Mouse (Mus musculus): ENCODE data around the gene Isyna1.

Gene Isyna1

DNA sequence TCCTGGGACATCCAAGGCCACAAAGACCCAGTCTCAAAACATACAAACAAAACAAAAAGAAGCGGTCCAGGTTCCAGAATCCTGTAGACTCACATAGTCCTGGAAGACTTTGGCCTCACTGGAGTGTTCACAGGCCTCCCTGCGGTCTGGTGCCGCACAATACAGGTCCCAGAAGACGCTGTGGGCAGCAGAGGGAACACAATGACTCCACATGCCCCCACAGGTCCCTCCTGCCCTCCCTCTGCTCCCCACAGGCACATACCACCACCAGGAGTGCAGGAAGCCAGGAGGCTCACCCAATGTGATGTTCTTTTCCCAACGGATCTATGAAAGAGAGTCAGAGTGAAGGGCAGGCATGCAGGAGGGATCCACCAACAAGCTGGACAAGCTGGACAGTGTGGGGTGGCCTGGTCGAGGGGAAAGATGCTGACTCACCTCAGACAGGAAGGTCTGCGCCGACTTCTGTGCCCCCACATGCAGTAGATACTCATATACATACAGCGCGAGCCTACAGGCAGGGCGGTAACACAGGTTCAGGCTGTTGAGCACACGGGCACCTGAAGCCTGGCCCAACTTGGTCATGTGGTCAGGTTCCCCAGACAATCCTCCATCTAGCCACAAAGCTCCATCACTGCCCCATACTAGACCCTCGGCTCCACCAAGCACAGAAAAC is 8.1 kb downstream of the Isyna1 start:
- DNase-seq (ENCODE audit: low read depth, low spot score): no peak

- DNase-seq (ENCODE audit: low read depth, low spot score): no peak
Measured at GRCm38 (mm10) chr8:70604558-70604957, 10.4 kb downstream of the Isyna1 start.

DNA sequence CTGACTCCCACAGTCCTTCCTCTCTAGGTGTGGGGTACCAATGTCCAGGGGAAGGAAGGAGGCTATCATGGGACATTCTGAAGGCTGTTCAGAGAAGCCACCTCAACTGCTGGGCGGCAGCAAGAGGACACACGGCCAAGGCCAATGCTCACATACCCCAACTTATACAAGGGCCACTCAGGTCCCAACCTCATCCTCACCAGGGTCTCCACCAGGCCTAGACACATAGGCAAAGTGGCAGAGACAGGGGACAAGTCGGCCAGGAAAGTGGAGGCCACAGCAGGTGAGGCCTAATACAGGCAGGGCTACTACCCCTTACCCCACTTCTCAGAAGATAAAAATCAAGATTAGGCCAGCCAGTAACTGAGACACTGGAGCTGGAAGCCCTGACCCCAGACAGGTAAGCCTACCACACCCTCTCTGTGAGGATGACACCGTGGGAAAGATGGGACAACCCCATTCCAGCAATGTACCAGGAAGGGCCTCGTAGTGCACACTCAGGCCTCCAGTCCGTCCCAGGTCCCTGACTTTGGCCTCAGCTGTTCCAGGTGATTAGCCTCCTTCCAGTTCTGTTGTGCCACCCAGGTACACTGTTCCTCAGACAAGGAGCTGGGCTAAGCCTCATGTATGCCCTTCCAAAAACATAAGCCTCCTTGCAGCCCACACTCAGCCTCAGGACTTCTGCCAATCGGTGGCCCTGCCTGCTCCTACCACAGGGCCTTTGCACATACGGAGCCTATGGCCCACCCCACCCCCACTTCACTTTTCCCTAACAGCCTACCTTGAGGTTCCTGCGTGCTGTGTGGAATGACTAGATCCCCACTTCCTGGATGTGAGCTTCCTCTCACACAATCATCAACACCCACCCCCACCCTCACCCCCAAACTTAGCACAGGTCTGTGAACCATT is 12.0 kb downstream of the Isyna1 start:
- DNase-seq (ENCODE audit: low read depth, low spot score): no peak

- no peak for DNase-seq (ENCODE audit: low read depth, low spot score)
Measured at GRCm38 (mm10) chr8:70606780-70607602, 12.8 kb downstream of the Isyna1 start.

DNA sequence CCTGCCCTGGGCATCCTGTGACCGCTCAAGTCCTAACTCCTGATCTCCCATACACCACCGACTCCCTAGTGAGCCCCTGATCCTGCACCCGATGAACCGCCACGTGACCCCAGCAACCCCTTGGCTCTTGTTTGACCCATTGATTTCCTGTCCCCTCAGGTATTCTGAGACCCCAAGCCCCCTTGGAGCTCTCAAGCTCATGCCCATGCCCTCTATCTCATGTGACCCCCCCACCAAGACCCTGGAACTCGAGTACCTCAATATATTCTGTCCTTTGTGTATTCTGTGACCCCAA is 13.4 kb downstream of the Isyna1 start:
- DNase-seq (ENCODE audit: low read depth, low spot score): no peak

GRCm38 (mm10) chr8:70607898-70608748 is 13.9 kb downstream of the Isyna1 start:
- DNase-seq (ENCODE audit: low read depth, low spot score): peak; percentile 68

DNA sequence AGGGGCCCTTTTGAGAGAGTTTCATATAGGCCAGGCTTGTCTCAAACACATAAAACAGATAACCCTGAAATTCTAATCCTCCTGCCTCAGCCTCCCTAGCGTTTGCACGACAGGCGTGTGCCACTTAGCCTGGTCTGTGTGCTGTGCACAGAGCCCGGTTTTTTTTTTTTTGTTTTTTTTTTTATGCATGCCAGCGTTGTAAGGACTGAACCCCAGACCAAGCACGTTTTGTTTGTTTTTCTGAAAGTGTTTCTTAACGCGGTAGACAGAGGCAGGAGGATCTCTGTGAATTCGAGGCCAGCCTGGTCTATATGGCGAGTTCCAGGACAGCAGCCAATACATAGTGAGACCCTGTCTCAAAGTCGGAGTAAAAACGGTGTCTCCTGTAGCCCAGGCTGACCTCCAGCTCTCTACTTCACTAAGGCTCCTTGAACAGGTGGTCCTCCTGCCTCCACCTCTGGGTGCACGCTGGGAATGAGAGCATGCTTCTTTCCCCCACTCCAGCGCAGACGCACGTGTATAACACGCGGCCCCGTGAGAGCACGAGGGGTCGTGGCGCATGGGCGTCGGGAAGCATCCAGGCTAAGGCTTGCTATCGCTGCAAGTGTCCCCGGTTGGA is 14.7 kb downstream of the Isyna1 start, which contains the start of gene Ssbp4:
Gene Ssbp4, minus strand, starts transcription at position 124 of the 619 bp plus-strand sequence.
- no peak for DNase-seq (ENCODE audit: low read depth, low spot score)

DNA sequence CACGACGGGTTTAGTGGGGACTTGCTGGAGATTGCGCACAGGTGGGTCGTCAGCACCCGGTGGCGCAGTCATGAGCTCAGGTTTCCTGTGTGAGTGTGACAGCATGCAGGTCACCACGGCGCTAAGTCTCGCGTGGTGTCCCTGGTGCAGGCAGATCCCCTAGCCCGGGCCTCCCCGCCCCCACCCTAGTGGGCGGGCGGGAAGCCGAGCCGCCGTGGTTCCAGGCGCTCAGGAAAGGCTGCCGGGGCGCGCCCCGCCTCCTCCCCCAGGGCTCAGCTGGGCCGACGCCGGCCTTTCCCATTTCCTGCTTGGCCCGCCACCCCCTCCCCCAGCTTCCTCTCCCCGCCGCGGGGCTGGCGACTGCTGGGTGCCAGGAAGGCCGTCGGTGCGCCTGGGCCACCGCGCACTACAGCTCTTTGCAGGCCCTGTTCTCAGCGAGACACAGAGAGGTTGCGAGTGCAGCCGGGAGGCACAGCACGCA is 15.2 kb downstream of the Isyna1 start:
- peak; percentile 92 for DNase-seq (ENCODE audit: low read depth, low spot score)

DNA sequence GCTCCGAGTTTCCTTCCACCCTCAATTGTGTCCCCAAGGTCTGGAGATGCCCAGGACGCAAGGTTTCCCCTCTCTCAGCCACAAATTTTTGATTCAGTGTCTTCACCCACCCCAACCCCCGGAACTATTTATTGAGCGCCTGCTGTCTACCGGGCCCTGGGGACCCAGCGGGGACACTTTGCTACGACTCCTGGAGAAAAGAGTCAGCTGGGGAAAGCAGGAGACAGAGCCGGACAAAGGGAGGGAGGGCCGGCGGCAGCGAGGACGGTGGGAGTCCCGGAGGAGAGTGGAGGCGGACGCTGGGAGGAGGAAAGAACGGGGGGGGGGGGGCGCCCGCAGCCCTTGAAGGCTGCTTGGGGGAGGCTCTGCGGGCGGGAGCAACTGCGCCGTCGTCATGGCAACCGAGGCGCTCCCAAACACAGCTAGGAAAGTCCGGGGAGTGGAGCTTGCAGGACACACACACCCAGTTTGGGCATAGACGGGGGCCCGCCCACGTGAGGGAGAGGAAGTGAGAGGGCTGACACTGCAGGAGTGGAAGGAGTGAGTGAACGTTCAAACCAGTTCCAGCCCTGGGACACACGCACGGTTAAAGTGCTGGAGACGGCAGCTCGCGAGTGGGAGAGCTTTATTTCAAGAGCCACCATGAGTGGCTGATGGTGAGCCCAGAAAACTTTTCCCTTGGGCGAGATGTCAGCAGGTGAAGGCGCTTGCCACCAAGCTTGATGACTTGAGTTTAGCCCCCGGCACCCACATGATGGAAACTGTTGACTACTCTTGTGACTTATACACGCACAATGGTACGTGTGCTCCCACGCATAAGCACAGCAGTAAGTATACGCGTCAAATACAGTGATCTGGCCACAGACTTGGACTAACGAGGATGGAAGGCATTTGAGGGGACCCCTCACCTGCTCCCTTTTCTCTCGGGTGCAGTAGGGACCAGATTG is 15.9 kb downstream of the Isyna1 start:
- DNase-seq (ENCODE audit: low read depth, low spot score): peak; percentile 95

DNA sequence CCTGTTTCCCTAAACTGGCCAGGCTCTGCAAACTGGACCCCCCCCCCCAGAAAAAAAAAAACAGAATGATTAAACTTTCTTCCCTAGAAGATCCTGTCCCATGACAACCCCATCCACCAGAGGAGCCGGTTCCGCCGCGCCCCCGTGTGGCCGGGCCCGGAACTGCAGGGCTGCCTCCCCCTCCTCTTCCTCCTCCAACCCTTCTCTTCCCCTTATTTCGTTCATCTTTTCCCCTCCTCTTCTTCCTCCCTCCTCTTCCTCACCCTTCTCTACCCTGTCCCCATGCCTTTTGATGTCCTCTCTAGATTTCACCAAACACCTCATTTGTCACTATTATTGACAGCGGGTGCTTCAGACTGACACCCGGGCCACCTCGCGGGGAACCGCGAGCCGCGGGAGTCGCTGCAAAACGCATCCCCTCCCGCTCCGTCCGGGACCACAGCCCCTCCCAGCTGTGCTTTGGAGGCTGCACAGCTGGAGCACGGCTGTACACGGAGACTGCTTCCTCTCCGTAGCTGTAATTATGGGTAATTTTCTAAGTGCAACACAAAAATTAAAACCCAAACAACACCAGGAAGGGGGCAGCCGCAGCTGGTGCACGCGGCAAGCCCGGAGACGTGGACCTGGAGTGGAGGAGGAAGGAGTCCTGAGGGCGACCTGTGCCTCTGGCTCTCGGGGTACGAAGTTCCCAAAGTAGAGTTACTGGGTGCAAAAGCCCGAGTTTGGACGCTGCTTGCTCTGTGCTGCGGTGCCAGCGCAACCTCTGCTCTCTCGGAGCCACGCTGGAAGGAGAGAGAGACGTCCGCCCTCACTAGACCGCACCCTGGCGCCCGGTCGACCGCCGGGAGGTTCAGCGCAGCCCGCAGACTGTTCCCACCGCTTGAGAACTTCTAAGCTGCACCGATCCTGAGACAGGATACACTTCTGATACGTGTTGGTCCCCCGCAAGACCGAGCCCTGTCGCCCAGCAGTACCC is 16.9 kb downstream of the Isyna1 start:
- DNase-seq (ENCODE audit: low read depth, low spot score): no peak

DNA sequence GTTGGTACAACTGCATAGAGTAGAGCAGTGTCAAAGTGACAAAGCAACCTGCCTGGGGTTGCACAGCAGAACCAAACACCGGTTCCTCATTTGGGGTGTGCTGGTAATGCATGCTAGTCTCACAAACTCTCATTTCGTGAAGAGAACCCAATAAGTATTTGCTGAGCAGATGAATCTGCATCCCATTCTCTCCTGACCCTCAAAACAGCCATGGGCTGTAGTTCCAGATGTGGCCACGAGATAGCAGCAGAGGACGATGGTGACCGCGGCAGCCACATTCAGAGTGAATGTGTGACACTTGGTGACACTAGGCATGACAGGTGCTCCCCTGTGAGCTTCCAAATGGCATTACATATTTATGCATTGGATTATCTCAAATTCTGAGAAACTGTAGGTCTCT is 17.7 kb downstream of the Isyna1 start:
- DNase-seq (ENCODE audit: low read depth, low spot score): peak; percentile 85

- DNase-seq (ENCODE audit: low read depth, low spot score): no peak
Measured at GRCm38 (mm10) chr8:70613763-70614162, 19.6 kb downstream of the Isyna1 start.

DNA sequence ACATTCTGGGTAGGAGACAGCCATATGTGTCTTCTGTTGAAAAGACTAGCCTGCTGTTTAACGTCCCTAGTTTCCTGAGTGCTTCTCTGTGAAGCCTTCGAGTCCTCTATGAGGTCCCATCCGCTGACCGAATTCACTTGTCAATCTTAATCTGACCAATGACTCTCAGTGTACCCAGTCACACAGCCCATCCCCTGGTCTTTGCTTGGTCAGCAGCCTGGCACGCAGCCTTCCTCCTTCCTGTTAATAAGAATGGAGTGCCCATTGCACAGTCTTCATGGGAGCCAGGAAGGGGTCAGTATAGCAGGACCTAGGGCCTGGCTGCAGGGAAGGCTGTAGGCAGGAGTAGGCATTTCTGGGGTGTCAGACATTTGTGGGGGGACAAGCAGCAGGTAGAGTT is 20.3 kb downstream of the Isyna1 start:
- DNase-seq (ENCODE audit: low read depth, low spot score): no peak

DNA sequence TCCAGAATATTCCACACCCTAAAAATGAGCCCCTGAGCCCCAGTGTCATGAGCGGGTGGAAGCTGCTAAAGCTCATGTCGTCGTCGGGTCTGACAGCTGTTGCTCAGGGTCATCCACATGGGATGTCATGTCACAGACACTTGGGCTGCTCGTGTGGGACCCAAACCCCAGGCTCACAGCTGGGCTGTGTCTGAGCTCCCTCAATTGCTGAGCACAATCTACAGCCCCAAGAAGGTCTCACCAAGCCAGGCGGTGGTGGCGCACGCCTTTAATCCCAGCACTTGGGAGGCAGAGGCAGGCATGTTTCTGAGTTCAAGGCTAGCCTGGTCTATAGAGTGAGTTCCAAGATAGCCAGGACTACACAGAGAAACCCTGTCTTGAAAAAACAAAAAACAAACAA is 21.1 kb downstream of the Isyna1 start:
- no peak for DNase-seq (ENCODE audit: low read depth, low spot score)

GRCm38 (mm10) chr8:70615894-70616293 is 21.7 kb downstream of the Isyna1 start, which contains the start of gene Lrrc25:
TSS of gene Lrrc25 (plus strand) at chr8:70616155.
- DNase-seq (ENCODE audit: low read depth, low spot score): no peak

DNA sequence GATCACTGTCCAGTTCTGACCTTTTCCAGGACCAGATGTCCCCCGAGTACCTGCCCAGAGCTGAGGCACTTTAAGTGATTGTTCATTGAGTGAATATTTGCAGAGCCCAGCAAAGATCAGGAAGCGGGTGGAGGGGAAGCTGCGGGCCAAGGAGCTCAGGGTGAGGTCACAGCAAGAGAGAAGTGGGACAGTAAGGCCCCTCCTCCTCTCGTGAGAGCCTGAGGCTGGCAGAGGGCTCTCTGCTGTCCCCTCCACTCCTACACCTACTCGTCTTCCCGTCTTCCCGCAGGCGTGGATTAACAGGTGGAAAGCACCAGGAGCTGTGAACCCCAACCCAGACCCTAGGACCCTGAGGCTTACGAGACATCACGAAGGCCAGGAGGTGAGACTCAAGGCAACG is 22.5 kb downstream of the Isyna1 start:
- DNase-seq (ENCODE audit: low read depth, low spot score): no peak

DNA sequence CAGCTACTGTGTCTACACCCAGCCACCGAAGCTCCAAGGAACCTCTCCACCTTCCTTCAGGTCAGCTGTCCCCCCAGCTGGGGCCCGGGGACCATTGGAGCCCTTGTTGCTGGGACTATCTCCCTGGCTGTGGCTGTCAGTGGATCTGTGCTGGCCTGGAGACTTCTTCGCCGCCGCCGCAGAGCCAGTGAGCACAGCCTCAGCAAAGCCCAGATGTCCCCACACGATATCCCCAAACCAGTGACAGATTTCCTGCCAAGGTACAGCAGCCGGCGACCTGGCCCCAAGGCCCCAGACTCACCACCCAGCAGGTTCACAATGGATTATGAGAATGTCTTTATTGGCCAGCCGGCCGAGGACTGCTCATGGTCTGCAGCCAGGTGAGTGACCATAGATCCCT is 23.8 kb downstream of the Isyna1 start:
- no peak for DNase-seq (ENCODE audit: low read depth, low spot score)

- no peak for DNase-seq (ENCODE audit: low read depth, low spot score)
Measured at GRCm38 (mm10) chr8:70618888-70619334, 24.7 kb downstream of the Isyna1 start.

Measured in forelimb bud, embryonic 11.5 days (tissue).